Mouse (Mus musculus): Measurements from ENCODE around the gene Sema3e. TPM values are rescaled to one million over a fixed set of nuclear protein-coding genes. Genes with fewer than 3 reads are reported as not detected.

Gene Sema3e
- total RNA-seq, 2 experiments from 2014 or later: 0.38 to 0.51 TPM

DNA sequence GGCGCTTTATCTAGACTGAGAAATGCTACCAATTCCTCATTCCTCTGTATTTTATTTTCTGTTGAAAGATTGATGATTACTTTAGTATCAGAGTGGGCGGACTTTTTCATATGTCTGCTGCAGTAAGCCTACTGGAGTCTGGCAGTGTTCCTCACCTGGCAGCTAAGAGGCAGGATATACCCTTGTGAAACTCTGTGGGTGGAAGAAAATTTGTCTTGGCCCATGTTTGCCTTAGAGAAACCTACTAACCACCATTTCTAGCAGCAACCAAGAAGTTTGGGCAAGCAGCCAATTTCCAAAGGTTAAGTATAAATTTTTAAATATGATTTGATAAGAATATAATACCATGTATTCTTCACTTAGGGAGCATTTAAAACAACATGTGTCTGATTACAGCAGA, 63.0 kb downstream of the Sema3e start:
- DNase-seq: no peak

DNA sequence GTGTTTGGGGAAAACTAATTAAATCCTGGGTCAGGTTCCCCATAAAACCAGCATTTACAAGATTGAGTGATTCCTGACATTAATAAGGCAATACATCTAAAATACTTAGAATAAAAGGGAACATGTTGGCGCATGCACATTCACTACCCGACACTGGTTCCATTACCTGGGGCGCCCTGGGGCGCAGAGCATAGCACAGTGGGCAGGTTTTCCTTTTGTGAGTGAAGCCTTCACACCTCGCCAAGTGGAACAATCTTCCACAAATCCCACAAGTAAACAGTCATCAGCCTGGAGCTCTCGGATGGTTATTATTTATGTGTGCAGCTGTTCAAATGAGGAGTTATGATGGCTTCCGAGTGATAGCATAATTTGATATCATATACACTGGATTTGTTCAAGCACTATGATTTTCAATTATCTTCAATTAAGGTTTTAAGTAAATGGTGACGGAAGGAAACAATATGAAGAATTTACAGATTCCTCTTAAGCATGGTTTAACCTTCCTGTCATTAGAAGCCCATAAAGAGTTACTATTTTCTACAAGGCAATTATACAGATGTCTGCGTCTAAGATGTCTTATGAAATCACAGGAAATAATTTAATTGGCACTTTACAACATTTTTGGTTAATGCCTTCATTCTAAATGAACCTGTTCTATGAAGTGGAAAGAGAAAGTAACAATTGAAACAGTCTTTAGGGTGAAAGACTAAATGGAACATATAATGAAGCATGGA, 65.0 kb downstream of the Sema3e start:
- no peak for DNase-seq

DNA sequence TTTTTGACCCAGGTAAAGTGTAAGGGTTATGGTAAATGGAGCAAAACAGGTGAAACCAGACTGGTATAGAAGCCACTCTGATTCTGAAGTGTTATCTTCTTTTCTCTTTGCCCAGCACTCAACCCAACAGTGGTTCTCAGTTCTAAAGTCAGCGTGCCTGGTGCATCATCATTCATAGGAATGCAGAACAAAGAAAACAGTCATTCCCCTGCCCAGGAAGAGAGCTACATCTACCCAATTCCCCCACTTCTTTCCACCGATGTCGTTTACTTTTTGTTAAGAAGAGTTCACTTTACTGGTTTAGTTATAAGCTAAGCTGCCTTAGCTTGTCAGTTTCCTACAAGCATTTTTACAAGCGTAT, 65.5 kb downstream of the Sema3e start:
- no peak for DNase-seq

DNA sequence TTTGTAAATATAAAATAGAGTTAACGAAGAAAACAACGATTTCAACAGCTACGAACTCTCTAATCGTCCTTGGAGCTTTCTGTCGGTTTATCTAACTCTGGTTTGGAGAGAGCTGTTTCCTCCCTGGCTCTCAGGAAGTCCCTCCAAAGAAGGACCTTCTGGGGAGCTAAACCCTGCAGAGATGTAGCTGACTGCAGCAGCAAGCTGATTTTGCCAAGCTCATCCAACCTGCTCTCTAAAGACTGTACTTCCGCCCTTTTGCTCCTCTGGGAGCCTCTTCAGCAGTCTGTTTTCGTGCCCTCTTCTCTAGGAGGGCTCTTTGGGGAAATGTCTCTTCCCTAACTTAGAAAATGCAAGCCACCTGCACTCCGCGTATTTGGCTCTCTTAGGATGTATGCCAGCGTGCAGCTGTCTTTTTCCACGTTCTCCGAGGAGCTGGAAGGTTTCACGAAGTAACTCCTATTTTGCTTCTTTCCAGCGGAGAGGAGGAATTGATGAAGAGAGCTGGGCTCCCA, 67.2 kb downstream of the Sema3e start:
- no peak for DNase-seq

DNA sequence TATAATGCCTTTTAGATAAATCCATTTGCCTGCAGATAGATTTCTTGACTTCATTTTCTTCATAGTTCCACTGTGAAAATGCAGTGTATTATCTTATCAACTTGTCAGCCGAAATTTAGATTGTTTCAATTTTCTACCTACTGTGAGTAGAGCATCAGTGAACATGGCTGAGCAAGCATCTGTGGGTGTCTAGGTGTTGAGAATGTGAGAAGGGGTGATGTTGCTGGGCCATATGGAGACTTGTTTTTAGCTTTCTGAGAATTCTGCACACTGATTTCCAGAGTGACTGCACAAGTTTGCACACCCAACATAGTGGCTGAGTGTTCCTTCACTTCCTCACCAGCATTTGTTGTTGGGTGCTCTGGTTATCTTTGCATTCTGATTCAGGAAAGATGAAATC, 71.1 kb downstream of the Sema3e start:
- DNase-seq: no peak

DNA sequence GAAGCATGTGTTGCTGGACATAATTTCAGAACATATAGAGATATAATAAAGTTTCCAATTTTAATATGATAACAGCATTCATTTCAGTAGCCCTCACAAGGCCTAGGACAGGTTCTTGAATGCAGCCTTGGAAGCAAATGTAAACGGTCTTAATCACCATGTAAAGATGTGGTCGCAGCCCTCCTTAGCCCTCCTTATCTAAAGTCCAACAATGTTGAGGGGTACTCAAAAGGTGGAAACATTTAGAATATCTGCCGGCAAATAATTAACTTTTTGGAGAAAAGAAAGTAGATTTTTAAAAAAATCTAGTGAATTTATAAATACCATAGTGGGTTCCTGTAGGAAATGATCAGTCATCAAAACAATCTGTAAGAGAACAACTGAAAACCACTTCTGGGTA, 73.6 kb downstream of the Sema3e start:
- DNase-seq: no peak

DNA sequence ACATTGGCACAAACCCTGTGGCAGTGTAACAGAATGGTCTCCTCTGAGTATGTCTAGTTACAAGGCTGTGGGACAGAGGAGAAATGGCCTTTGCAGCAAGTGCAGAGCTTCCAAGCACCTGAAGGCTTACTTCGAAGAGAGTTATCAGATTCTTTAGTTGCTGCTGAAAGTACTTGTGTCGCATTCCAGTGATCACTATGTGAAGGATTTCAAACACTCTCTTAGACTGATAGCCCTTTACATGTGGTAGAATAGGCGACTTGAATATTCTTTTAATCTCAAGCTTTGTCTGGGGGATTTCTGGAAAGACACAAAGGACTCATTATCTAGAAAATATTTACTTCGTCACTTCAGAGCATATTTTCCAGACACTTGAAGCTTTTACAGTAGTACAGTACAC, 82.3 kb downstream of the Sema3e start:
- DNase-seq: no peak

DNA sequence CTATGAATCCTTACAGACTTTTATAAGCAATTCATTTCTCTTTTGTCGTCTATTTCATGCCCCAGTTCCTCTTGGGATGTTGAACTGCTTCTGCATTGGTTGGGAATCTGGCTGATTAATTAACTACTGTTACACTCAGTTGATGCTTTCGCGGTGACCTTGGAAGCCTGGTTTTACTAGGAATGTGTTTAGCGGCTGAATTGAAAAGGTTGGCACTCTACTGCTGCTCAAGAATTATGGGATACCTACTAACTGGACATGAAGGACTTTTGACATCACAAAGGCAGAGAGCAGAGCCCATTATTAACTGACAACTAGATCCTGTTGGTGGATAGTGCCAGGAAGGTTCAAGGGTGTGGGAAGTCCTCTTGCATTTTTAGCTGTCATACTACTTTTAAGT, 83.9 kb downstream of the Sema3e start:
- no peak for DNase-seq

DNA sequence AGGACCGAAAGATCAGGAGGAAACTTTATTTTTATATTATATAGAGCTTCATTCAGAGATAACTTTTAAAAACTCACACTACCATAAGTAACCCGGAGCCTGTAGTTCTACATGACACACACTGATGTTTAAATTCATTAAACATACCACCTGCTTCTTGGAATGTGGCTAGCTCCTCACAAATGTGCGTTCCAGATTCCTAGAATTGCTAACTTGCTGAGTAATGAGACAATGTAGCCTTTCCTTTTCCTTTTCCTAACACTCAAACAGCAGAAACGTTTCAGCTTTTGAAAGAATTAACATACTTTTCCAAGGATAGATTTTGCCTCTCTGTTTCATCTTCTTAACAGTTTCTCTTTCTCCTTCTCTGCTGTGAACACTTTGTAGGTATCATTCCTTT, 86.3 kb downstream of the Sema3e start:
- DNase-seq: no peak

DNA sequence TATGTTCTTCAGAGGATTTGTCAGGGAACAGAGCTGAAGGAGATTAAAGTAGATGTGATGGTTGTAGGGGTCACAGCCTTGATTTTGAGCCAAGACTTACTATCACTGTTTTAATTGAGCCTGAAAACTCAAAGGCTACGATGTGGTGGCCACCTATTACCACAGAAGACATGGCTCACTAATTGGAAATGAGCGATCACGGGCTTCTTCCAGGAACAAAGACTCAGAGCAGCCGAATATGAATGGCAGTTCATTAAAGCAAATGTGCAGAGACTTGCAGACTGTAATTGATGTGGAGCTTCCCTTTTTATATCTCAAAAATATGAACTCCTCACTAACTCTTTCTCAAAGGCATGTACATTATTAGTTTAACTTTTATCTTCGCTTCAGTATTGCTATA, 96.8 kb downstream of the Sema3e start:
- no peak for DNase-seq

DNA sequence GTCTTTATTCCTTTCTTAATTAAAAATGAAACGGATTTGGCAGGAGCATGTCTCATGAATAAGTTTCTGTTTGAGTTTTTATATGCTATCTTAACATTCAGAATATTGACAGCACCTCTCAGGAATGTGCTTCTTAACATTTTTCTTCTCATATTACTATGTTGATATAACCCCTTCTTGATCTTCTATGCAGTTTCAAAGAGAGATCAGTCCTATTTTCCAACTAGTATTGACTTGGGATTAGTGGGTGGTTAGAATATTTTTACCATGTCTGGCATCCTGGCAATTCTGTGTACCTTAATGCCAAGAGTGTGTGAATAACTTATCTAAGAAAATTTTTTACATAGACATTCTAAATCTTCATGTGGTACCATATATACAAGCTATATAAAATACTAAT, 101.5 kb downstream of the Sema3e start:
- no peak for DNase-seq

DNA sequence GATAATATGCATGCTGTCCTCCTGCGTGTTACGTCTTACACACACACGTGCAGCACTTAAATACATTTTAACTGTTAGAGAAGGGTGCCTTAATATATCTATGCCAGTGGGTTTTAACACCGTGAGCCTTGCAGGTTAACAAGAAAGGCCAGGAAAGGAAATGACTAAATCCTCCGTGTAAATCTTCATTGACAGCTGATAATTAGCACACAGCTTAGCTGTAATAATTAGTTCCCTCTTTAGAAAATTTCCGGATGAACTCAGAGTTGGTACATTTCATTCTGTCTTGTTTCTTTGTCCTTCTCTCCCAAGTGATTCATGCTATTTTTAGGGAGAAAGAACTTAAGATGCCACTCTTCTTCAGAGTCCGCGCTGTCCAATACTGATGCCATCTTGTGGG, 110.9 kb downstream of the Sema3e start:
- no peak for DNase-seq

DNA sequence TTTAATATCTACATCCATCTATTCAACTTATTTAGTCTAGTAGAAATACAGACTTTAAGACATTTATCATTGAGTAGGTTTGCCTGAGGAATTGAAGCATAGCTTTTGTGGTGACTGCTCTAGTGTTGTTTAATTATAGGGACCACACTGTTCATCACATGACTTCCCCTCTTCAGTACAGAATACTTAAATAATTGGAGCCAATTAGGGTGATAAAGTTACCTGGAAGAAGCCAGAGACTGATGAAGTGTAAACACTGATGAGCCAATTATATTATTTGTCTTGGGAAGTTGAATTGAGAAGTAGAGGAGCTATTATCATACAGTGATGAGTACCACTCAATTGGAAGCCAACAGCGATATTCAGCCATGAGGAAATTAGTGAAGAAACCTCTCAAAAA, 113.6 kb downstream of the Sema3e start:
- no peak for DNase-seq

DNA sequence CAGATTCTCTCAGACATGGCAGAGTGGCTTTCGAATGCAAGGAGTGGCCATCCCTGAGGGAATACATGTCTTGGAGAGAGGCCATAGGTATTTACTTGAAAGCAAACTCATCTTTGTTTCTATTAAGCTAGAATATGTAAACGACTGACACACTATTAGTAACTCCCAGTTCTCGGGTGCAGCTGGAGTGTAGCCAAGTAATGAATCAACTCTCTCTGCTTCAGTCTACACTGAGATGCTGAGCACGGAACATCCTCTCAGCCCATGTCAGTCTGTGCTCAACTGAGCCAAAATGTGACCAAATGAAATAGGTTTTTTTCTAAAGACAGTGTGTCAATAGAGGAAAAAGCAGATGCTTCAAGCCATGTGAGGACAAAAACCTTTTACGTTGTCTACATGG, 137.5 kb downstream of the Sema3e start:
- DNase-seq: no peak

DNA sequence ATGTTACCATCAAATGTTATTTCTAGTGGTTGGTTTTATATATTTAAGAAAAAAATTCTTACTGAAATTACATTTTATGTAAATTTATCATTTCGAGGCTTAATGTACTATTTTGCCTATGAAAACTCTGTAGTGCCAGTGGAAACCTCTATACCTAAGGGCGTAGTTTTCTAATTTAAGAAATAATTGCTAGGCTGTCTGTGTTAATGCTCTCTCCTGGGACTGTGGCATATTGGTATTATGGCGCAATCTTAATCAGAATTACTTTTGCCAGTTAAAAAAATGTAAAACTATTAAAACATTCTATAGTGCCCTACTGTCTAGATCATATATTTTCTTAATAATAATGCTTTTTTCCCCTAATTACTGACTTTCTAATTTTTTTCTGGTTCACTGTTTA, 138.2 kb downstream of the Sema3e start:
- no peak for DNase-seq

DNA sequence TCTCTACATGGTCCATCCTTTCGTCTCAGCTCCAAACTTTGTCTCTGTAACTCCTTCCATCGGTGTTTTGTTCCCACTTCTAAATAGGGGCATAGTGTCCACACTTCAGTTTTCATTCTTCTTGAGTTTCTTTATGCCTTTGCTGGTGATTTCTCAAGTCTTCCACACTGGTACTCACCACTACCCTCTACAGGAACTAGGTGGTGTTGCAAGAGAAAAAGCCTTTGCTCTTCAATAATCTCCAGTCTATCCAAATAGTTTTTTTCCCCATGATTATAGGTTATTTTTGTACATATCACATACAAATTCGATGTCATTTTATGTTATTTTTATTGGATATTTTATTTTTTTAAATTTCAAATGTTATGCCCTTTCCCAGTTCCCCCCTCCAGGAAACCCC, 142.7 kb downstream of the Sema3e start:
- DNase-seq: no peak

DNA sequence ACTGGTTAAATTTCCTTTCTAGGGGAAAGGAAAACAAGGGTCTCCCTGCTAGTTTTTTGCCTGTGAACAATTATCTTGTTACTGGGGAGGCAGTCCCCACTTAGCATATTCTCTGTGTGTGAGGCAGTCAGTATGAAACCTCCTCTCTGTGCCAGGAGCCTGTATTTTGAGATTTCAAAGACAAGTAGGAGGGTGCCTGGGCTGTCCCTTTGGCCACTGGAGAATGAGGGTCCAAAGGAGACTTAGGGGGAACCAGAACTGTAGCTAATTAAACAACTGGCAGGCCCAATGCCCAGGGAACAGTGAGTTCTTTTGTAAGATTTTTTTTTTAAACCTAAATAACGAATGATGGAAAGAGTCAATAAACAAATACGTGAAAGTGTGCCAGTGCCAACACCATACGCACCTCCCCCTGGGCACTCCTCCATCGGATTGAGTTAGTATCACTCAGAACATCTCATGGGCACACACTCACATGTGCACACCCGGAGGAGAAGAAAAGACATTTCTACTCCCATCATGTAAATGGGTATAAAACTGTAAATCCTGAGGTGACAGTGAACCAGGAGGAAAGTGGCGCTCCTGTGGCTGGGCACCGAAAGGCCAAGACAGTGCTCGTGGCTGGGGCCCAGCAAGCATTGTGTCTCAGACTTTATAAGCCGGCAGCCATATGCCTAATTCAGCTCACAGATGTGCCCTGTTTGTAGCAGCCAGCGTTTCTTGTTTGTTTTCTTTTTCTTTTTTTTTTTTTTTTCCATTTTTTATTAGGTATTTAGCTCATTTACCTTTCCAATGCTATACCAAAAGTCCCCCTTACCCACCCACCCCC, 148.5 kb downstream of the Sema3e start:
- no peak for DNase-seq

DNA sequence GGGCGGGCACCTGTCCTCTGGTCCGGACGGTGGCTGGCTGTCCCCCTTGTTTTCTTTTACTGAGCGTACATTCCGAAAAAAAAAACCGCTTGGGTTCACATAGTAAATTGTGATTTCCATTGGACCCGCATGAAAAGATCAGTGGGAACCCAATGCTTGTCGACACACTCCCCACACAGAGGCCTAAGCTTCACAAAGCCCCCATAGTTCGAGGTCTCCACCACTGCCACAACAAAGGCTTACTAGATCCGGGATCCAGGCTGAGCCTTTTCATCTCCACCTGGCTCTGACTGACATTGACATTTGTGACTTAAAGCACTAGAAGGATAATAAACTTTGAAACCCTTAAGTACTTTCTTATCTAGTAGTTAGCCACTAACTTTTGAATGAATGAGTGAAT, 155.5 kb downstream of the Sema3e start:
- DNase-seq: no peak

DNA sequence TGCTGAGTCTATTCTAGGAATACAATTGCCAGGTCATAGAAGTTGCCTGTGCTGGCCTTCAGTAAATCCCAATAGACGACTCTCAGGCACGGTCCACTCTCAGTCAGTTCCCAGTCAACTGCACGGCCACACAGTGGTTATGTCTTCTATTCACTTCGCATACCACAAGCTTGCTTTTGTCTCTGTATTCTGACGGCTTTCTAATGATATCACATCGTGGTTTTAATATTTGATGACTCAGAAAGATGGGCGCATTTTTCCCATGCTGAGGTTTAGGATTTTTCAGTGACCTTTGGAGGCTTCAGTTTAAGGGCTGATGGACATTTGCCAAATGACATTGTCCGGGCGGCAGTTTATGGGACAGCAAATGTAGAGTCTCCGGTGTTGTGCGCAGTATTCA, 157.1 kb downstream of the Sema3e start:
- no peak for DNase-seq

DNA sequence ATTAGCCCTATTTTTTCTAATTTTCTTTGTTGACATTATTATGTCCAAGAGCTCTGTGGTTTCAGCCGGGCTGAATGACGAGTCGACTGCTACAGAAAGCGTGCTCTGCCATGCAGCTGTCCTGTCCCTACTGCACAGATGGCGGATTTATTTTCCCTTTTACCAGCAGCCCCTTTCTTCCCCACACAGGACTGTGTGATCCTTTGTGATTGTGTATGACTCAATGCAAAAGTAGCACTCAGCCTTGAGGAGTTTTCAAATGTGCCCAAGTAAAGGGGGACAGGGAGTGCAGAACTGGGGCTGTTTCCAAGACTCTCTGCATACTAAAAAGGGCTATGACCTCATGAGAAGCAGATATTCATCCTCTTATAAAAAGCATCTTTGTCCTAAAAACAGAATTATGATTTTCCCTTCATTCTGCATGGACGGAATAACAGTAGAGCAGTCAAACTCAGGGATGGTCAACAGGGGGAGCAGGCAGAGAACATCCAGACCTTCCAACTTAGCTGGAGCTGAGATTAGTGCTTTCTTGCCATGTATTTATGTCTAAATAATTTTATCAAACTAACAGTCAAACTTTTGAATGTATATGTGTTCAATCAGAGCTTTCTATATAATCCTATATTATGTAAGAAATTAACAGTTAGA, 170.2 kb downstream of the Sema3e start:
- DNase-seq: no peak

DNA sequence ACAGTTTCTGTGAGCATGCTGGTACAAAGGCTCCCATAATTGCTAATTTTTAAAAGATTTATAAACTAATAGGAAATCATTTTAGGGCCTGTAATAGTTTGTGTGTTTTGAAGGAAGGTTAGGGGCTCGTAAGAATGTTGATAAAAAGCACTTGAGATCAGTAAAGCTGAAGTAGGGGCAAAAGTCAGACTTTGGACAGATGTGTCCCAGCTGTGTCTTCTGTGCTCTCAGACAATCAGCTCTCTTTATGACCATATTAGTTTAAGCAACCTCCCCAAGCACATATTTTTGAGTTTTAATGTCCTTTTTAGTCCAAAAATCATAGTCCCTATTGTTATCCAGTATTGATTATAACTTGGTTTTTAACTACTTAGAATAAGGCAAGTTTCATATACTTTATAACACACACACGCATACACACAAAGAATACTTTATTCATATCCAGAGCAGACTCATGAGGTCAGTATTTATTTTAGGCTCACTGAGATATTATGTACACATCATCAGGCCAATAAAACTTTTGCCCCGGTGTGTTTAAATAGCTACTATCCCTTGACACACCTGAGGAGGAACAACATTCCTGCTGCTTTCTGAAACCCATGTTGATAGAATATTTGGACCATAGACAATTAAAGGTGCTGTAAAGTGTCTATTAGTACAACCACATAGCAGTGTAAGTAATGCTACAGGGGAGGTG, 173.4 kb downstream of the Sema3e start:
- no peak for DNase-seq

DNA sequence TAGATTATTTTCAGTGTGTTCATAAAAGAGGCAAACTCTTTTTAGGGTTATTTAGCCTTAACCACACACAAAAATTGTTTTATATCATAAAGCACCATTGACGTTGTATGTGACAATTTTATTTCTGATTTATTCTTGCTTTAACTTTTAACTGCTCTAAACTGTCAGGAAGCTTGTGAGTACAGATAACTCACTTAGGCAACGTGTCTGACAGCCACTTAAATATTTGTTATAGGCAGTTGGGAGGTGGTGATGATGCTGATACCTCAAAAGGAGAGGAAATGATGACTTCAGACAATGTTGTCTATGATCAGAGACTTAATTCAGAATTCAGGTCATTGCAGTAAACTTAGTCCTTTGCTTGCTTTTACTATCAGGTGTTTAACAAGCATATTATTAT, 181.7 kb downstream of the Sema3e start:
- DNase-seq: no peak

DNA sequence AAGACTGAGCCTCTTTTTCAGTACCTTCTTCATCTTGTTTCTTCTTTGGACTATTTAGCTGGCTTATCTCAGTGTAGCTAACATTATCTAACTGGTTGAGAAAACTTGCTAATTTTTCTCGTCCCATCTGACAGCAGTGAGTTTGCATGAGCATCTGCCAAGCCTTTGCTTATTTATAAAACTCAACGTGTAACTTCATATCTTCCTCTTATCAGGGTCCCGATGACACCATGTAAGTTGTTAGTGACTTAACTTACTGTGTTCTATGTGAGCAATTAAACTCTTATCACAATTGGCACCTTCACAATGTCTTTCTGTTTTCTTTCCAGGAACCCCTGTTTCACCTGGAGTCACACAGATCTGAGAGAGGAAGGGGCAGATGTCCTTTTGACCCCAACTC, 184.9 kb downstream of the Sema3e start:
- no peak for DNase-seq
